Mouse (Mus musculus) brain, adult 2 months (tissue): Measurements from ENCODE around the gene Epb41l5.
A peak's percentile ranks its signal among the peaks of the same experiment; 100 is the strongest.

Experiments
- DNase-seq: peaks from one replicate; pipeline ENCODE4 v3.0.0; 2011; ENCODE audit warnings: low read depth, low spot score

Epb41l5 gene

GRCm38 (mm10) chr1:119596954-119597480 lies 51.8 kb downstream of the Epb41l5 start:
- peak; percentile 9 for DNase-seq

DNA sequence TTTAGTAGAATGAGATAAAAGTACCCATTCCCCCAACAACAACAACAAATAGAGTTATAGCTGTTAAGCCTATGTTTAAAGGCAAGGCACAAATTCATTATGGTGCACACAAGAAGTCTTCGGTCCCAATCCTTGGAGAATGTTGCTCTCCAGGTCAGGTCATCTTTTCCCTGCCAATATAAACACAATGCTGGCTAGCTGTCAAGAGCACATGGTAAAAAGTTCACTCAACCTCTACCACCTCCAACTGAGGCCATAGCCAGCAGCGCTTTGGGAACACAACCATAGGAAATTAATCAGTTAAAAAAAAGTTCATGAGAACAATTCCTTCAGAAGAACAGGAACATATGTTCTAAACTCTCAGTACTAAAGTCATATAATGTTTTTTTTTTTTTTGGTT lies 58.8 kb downstream of the Epb41l5 start:
- no peak for DNase-seq

GRCm38 (mm10) chr1:119584974-119585373 lies 63.8 kb downstream of the Epb41l5 start:
- DNase-seq, result no peak

DNA sequence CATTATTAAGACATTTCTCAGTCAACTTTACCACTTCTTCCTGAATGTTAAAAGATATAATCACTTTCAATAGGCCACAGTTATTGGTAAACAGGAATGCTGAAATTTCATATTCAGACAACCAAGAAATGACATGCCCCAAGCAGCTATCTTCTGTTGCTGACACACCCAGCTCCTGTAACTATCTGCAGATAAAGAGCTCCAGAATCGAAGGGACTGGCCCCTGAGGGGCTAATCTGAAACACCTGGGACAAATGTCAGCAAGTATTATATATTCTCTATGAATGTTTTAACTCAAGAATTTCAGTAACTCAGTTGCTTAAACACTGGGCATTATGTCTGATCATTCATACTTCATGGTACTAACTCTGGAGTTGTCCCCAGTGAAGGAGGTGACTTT lies 78.7 kb downstream of the Epb41l5 start:
- DNase-seq, result no peak

DNA sequence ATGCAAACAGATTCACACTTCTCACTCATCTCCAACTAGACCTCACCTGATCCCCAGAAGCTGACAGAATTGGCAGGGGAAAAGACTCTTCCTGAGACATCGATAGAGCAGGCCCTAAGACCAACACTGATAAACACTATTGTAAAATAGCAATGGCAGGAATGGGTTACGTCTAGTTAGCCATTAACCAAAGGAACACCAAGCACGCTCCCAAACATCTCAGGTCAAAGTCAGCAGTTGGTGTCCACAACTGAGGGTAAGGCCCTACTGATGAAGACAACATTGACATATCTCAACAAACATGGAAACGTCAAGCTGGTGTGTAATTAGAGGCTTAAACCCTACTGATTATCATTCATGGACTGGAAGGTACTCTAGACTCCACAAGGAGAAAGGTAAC lies 83.3 kb downstream of the Epb41l5 start:
- DNase-seq, result no peak

GRCm38 (mm10) chr1:119557641-119558395 lies 91.0 kb downstream of the Epb41l5 start:
- peak; percentile 66 for DNase-seq

- no peak for DNase-seq
Measured at GRCm38 (mm10) chr1:119555651-119556050, 93.1 kb downstream of the Epb41l5 start.

GRCm38 (mm10) chr1:119551651-119552050 lies 97.1 kb downstream of the Epb41l5 start:
- DNase-seq, result no peak

GRCm38 (mm10) chr1:119550064-119550463 lies 98.7 kb downstream of the Epb41l5 start:
- DNase-seq, result no peak

DNA sequence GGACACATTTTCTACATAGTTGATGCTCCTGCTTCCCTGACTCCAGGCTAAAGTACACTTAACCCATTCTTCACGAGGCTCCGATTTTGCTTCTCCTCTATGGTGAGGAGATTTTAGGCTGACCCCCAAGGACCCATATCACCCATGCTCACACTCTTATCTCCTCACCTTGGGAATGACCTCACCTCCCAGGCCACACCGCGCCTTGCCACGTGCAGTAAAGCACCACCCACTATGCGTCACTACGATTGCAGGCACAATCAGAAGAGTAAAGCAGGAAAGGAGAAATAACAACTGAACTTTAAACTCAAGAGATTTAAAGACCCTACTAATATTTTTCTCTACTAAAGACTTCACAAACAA lies 99.5 kb downstream of the Epb41l5 start:
- no peak for DNase-seq

DNA sequence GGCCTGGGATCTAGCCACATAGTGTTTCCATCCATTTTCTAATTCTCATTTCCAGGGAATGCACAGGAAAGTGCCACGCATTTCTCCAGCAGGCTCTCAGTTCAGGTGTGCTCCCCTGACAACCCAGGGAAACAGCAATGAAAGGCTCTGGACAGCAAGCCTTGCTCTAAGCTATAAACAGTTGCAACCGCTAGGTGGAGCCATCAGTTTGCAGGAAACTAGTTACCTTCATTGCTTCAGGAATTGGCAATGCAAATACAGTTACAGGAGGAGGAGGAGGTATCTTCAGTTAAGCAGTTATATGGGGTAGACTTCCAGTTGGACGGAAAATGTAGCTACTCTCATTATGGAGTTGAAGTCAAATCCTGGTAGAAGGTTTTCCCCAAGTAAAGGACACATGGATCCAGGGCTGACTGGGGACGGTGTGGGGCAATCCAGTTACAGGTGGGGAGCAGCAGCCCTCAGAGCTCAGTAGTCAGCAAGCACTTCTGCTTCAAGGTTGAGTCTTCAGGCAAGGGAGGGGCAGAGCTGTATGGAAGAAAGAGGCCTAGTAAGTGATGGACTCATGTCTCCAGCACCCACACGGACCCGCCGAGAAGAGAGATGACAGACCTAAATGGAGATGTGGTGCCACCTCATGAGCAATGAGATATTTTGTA lies 100.0 kb downstream of the Epb41l5 start:
- peak; percentile 92 for DNase-seq

- peak; percentile 16 for DNase-seq
Measured at GRCm38 (mm10) chr1:119546490-119546889, 102.3 kb downstream of the Epb41l5 start.

GRCm38 (mm10) chr1:119545671-119546070 lies 103.1 kb downstream of the Epb41l5 start:
- no peak for DNase-seq

GRCm38 (mm10) chr1:119545164-119545563 lies 103.6 kb downstream of the Epb41l5 start:
- no peak for DNase-seq

DNA sequence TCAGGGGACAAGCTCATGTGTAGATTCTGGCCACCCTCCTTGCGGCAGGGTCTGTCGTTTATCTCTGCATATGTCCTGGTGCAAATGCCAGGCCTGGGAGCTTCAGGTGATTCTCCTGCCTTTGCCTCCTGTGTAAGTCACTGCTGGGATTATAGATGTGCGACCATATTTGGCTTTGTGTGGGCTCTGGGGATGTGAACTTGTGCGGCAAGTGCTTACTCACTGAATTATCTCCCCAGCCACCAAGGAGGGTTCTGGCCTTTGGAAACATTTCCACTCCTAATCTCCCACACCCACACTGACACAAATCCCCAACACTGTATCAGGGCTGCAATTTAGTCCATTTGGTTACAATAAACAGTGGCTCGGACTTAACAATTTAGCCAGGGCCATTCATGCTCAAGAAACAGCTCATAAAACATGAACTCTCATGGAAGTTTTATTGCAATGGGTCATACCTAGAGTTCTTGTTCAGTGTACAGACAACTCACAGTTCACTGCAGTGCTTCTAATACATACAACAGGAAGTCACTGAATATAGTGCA lies 104.1 kb downstream of the Epb41l5 start:
- DNase-seq, result no peak

- no peak for DNase-seq
Measured at GRCm38 (mm10) chr1:119543316-119543715, 105.5 kb downstream of the Epb41l5 start.

DNA sequence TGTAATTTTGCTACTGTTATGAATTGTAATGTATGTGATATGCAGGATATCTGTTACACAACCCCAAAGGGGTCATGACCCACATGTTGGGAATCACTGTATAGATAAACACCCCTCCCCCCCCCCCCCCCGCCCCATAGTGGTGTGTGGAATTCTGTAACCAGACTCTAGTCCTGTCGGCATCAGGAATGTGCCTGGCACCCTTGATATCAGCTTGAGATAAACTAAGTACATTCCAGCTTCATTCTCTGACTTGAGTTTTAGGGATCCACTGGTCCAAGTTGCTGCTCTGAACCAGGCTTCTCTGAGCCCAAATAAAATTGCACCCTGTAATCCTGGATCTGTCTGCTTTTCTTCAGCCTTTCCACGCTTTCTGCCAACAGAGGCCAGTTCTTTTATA lies 107.2 kb downstream of the Epb41l5 start:
- no peak for DNase-seq

DNA sequence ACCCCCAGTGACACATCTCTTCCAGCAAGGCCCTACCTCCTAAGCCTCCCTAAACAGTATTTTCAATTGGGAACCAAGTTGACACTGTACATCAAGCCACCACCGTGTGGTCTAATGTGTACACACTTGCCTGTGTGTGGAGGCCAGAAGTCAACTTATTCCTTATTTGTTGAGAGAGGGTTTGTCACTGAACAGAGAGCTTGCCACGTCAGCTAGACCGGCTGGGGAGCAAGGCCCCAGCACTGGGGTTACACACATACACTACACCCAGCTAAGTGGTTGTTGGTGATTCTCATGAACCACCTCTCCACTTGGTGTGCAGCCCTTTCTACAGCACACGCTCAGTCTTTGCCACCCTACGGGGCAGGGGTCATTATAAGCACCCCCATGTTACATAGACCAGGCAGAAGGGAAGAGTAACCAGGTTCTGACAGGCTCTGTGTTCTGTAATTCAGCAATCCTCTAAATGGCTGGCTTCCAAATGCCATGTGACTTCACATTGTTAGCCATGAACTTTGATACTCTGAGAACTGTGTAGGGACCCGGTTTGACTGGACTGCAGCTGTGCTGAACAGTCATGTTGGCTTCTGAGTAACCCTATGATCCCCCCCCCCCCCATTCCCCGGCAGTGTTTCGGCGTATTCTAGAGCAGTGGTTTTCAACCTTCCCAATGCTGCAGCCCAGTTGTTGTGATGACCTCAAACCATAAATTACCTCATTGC lies 107.8 kb downstream of the Epb41l5 start:
- no peak for DNase-seq

GRCm38 (mm10) chr1:119539252-119539651 lies 109.5 kb downstream of the Epb41l5 start:
- DNase-seq, result no peak

DNA sequence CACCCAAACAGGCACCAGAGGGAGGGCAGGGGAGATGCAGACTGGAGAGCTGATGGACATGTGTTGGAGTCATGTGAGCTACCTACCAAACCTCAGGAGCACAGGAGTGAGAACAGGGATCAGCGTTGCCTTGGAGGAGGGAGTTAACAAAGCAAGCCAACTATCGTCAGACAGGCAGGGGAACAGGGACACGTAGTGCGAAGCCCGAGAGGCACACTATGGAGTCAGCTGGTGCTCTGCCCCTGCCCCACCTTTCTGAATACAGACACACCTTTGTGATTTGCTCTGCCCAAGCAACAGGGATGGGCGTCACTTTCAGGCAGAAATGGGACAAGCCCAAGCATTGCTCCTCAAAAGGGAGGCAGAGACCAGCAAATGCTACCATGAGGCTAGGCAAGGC lies 111.1 kb downstream of the Epb41l5 start:
- no peak for DNase-seq

DNA sequence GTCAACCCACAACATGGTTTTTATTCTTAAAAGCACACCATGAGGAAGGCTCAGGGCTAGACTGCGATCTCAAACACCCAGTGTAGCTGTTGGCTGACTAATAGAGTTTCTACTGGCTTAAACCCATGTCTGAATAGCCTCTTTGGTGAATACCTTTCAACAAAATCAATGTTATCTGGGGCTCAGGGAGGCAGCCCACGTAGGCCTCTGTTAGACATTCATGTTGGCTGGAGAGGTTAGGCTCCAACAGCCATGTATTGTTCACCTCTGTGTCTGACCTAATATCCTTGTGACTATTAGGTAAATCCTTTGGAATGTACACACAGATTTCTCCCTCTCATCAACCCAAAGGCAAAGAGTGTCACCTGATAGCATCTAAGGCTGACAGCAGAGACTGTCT lies 112.7 kb downstream of the Epb41l5 start:
- DNase-seq, result no peak

- DNase-seq, result no peak
Measured at GRCm38 (mm10) chr1:119534341-119534740, 114.5 kb downstream of the Epb41l5 start.
